Mouse (Mus musculus): ENCODE data around the gene Llgl1. TPM values are rescaled to one million over a fixed set of nuclear protein-coding genes. Genes with fewer than 3 reads are reported as not detected.

The Llgl1 gene
- polyA plus RNA-seq, 1 experiment from 2014 or later = 4.6 TPM

DNA sequence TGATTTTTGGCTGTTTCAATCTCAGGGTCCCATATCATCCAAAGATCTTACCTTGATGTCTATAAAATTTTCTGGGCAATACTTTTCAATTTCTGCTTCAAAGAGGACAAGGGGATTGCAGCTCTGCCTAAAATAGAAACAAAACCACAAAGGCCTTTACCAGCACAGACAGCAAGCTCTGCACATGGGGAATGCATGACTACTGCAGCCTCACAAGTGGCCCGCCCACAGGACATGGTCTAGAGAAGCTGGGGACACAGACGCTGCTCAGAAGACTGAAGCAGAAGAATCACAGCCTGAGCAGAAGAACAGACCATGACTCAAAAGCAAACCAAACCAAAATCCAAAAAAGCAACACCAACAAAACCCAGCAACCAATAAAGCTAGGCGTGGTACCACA is 62.2 kb downstream of the Llgl1 start:
- no peaks in the 10 kb centered on the region for H3K27me3 ChIP-seq (ENCODE audit: insufficient read depth, low read length)
- no peak for DNase-seq
- H3K4me2 ChIP-seq (ENCODE audit: low read depth, low read length) = no peak overlapping the region
- no peak overlapping the region for H3K9ac ChIP-seq (replicated peaks)
- WGBS (ENCODE audit: insufficient replicate concordance) = 78% methylated on average over 3 of the region's 3 CpGs
- H3K4me1 ChIP-seq (ENCODE audit: insufficient read depth) = no peaks in the 10 kb centered on the region
- H3K36me3 ChIP-seq (replicated peaks; ENCODE audit: insufficient read depth, low read length) = peaks cover 32% of the 10 kb centered on the region
- no peak for ATAC-seq
- H3K27ac ChIP-seq (ENCODE audit: low read depth) = no peak overlapping the region
- TF ChIP-seq EP300 (IDR thresholded peaks at IDR 0.05; ENCODE audit: low read depth) (no peak), CTCF (IDR thresholded peaks at IDR 0.05; ENCODE audit: low read depth) (no peak)
- no peaks in the 10 kb centered on the region for H3K9me3 ChIP-seq (ENCODE audit: low read length)
- no peak overlapping the region for H3K4me3 ChIP-seq (ENCODE audit: low read depth, low read length)

Small RNA genes within 50 kb of the gene (microRNA-seq; reads per million reads assigned to microRNA genes)
- 7.3 reads per million, percentile 14 among the genes with 10 or more reads in this experiment for gene Mir5100

Other genes starting within 250 kb of the Llgl1 start
- 25.1 and 25.9 TPM in 2 replicates for gene Drg2, start 245.1 kb upstream of the Llgl1 start, polyA plus RNA-seq (2015; fragmentation: Nextera tagmentation; extraction: Ambion mirVana)
- 0.06 and 0.09 TPM in 2 replicates for gene Myo15, start 230.4 kb upstream of the Llgl1 start, polyA plus RNA-seq (2015; fragmentation: Nextera tagmentation; extraction: Ambion mirVana)
- gene Alkbh5, start 163.3 kb upstream of the Llgl1 start, polyA plus RNA-seq (2015; fragmentation: Nextera tagmentation; extraction: Ambion mirVana) = 16.7 and 19.1 TPM in 2 replicates
- gene Flii, start 27.5 kb downstream of the Llgl1 start, polyA plus RNA-seq (2015; fragmentation: Nextera tagmentation; extraction: Ambion mirVana) = 23.3 and 23.4 TPM in 2 replicates
- 4.5 and 4.9 TPM in 2 replicates for gene Mief2, start 28.7 kb downstream of the Llgl1 start, polyA plus RNA-seq (2015; fragmentation: Nextera tagmentation; extraction: Ambion mirVana)
- gene Top3a, start 77.6 kb downstream of the Llgl1 start, polyA plus RNA-seq (2015; fragmentation: Nextera tagmentation; extraction: Ambion mirVana) = 2.5 and 3.2 TPM in 2 replicates
- 1.9 and 2.0 TPM in 2 replicates for gene Smcr8, start 77.8 kb downstream of the Llgl1 start, polyA plus RNA-seq (2015; fragmentation: Nextera tagmentation; extraction: Ambion mirVana)
- gene Shmt1, start 112.0 kb downstream of the Llgl1 start, polyA plus RNA-seq (2015; fragmentation: Nextera tagmentation; extraction: Ambion mirVana) = 100 and 103 TPM in 2 replicates
- 16.4 TPM in 2 replicates for gene Dhrs7b, start 130.9 kb downstream of the Llgl1 start, polyA plus RNA-seq (2015; fragmentation: Nextera tagmentation; extraction: Ambion mirVana)
- 26.7 and 28.8 TPM in 2 replicates for gene Tmem11, start 179.5 kb downstream of the Llgl1 start, polyA plus RNA-seq (2015; fragmentation: Nextera tagmentation; extraction: Ambion mirVana)
- gene Natd1, start 215.0 kb downstream of the Llgl1 start, polyA plus RNA-seq (2015; fragmentation: Nextera tagmentation; extraction: Ambion mirVana) = 6.0 and 6.2 TPM in 2 replicates
- gene Map2k3, start 232.3 kb downstream of the Llgl1 start, polyA plus RNA-seq (2015; fragmentation: Nextera tagmentation; extraction: Ambion mirVana) = 61.7 and 66.5 TPM in 2 replicates

All from liver, postnatal 0 days (tissue).